Mouse (Mus musculus) liver, embryonic 15.5 days (tissue): ENCODE results near the gene Noct. TPM values are rescaled to one million over a fixed set of nuclear protein-coding genes. Genes with fewer than 3 reads are reported as not detected.

Experiments
- ATAC-seq: fragments of 200-750 bp; cut with Nextera tagmentation; 2 replicates; pipeline ENCODE4 v1.8.0; 2017; ENCODE audit warnings: moderate number of reproducible peaks, mild to moderate bottlenecking, moderate library complexity; ENCODE audit not compliant: insufficient read depth
- H3K27ac ChIP-seq: fragments of 300-500 bp; sonication (generic); replicated peaks from 2 replicates; pipeline ENCODE4 v1.5.1; 2015; ENCODE audit warnings: mild to moderate bottlenecking, inconsistent platforms
- H3K27me3 ChIP-seq: fragments of 300-500 bp; sonication (generic); 2 replicates; pipeline ENCODE4 v1.6.1; 2015; ENCODE audit warnings: mild to moderate bottlenecking, inconsistent platforms
- H3K36me3 ChIP-seq: fragments of 300-500 bp; sonication (generic); replicated peaks from 2 replicates; pipeline ENCODE4 v1.6.1; 2015; ENCODE audit warnings: moderate library complexity, mild to moderate bottlenecking, inconsistent platforms
- H3K4me1 ChIP-seq: fragments of 300-500 bp; sonication (generic); replicated peaks from 2 replicates; pipeline ENCODE4 v1.6.1; 2015; ENCODE audit warnings: inconsistent platforms
- H3K4me2 ChIP-seq: fragments of 300-500 bp; sonication (generic); 2 replicates; pipeline ENCODE4 v1.6.1; 2015; ENCODE audit warnings: moderate library complexity, mild to moderate bottlenecking, inconsistent platforms
- H3K4me3 ChIP-seq: fragments of 300-500 bp; sonication (generic); replicated peaks from 2 replicates; pipeline ENCODE4 v1.5.1; 2015; ENCODE audit warnings: mild to moderate bottlenecking, inconsistent platforms
- H3K9ac ChIP-seq: fragments of 300-500 bp; sonication (generic); 2 replicates; pipeline ENCODE4 v1.6.1; 2015; ENCODE audit warnings: moderate library complexity, mild to moderate bottlenecking, inconsistent platforms
- H3K9me3 ChIP-seq: fragments of 300-500 bp; sonication (generic); replicated peaks from 2 replicates; pipeline ENCODE4 v1.6.1; 2016; ENCODE audit warnings: inconsistent platforms
- WGBS: fragments of 180-500 bp; shearing (Covaris S2); methylation state at CpG from one replicate; pipeline ENCODE4 v1.1.7; 2015; ENCODE audit warnings: mixed read lengths; ENCODE audit not compliant: insufficient replicate concordance; 5-methylcytosine and 5-hydroxymethylcytosine counted together
- polyA plus RNA-seq: library from polyadenylated mRNA; unstranded; fragments of >200 nt; fragmentation: Nextera tagmentation; extraction: Ambion mirVana; gene quantifications from 2 replicates; pipeline ENCODE4 v1.2.1, GENCODE M21; 2015

The Noct gene
- polyA plus RNA-seq, 1 experiment from 2014 or later: 22.0 TPM

GRCm38 (mm10) chr3:51249866-51250265, 25.6 kb downstream of the Noct start:
- Histone ChIP-seq H3K36me3 (peaks cover 96% of the 10 kb centered on the region), H3K27me3 (no peaks in the 10 kb centered on the region), H3K9ac (no peak overlapping the region), H3K4me2 (no peak overlapping the region), H3K27ac (no peak overlapping the region), H3K9me3 (no peaks in the 10 kb centered on the region), H3K4me3 (no peak overlapping the region), H3K4me1 (no peaks in the 10 kb centered on the region)
- no peak for ATAC-seq
- WGBS: 88% methylated on average over 13 of the region's 13 CpGs

- Histone ChIP-seq H3K27ac (no peak overlapping the region), H3K9me3 (no peaks in the 10 kb centered on the region), H3K4me1 (no peaks in the 10 kb centered on the region), H3K9ac (no peak overlapping the region), H3K36me3 (peaks cover 98% of the 10 kb centered on the region), H3K4me3 (no peak overlapping the region), H3K27me3 (no peaks in the 10 kb centered on the region), H3K4me2 (no peak overlapping the region)
- 81% methylated on average over 5 of the region's 5 CpGs for WGBS
- ATAC-seq: no peak
Measured at GRCm38 (mm10) chr3:51251057-51251456, 26.8 kb downstream of the Noct start.

GRCm38 (mm10) chr3:51252223-51252622, 28.0 kb downstream of the Noct start:
- no peak overlapping the region for H3K4me2 ChIP-seq
- WGBS: 93% methylated on average over 1 of the region's 1 CpGs
- H3K4me3 ChIP-seq: no peak overlapping the region
- no peak overlapping the region for H3K9ac ChIP-seq
- H3K27ac ChIP-seq: no peak overlapping the region
- no peaks in the 10 kb centered on the region for H3K27me3 ChIP-seq
- H3K9me3 ChIP-seq: no peaks in the 10 kb centered on the region
- H3K36me3 ChIP-seq: peaks cover 98% of the 10 kb centered on the region
- no peaks in the 10 kb centered on the region for H3K4me1 ChIP-seq
- ATAC-seq: no peak

- no peak overlapping the region for H3K9ac ChIP-seq
- no peak overlapping the region for H3K4me2 ChIP-seq
- WGBS: 82% methylated on average over 12 of the region's 12 CpGs
- H3K4me1 ChIP-seq: no peaks in the 10 kb centered on the region
- no peak overlapping the region for H3K4me3 ChIP-seq
- peaks cover 98% of the 10 kb centered on the region for H3K36me3 ChIP-seq
- ATAC-seq: no peak
- no peaks in the 10 kb centered on the region for H3K27me3 ChIP-seq
- H3K27ac ChIP-seq: no peak overlapping the region
- no peaks in the 10 kb centered on the region for H3K9me3 ChIP-seq
Measured at GRCm38 (mm10) chr3:51252689-51253402, 28.6 kb downstream of the Noct start.

GRCm38 (mm10) chr3:51254784-51255183, 30.5 kb downstream of the Noct start:
- H3K4me1 ChIP-seq: no peaks in the 10 kb centered on the region
- H3K27me3 ChIP-seq: no peaks in the 10 kb centered on the region
- no peak for ATAC-seq
- H3K4me2 ChIP-seq: no peak overlapping the region
- no peak overlapping the region for H3K27ac ChIP-seq
- 84% methylated on average over 7 of the region's 7 CpGs for WGBS
- H3K36me3 ChIP-seq: peaks cover 96% of the 10 kb centered on the region
- no peaks in the 10 kb centered on the region for H3K9me3 ChIP-seq
- H3K4me3 ChIP-seq: no peak overlapping the region
- H3K9ac ChIP-seq: no peak overlapping the region

GRCm38 (mm10) chr3:51256450-51256849, 32.2 kb downstream of the Noct start:
- Histone ChIP-seq H3K27ac (no peak overlapping the region), H3K9ac (no peak overlapping the region), H3K4me1 (no peaks in the 10 kb centered on the region), H3K36me3 (peaks cover 97% of the 10 kb centered on the region), H3K9me3 (no peaks in the 10 kb centered on the region), H3K4me3 (no peak overlapping the region), H3K27me3 (no peaks in the 10 kb centered on the region), H3K4me2 (no peak overlapping the region)
- WGBS: 87% methylated on average over 12 of the region's 12 CpGs
- no peak for ATAC-seq

GRCm38 (mm10) chr3:51258070-51258469, 33.8 kb downstream of the Noct start:
- Histone ChIP-seq H3K4me3 (no peak overlapping the region), H3K4me1 (no peaks in the 10 kb centered on the region), H3K27me3 (no peaks in the 10 kb centered on the region), H3K27ac (no peak overlapping the region), H3K4me2 (no peak overlapping the region), H3K9me3 (no peaks in the 10 kb centered on the region), H3K36me3 (peaks cover 97% of the 10 kb centered on the region), H3K9ac (no peak overlapping the region)
- WGBS: 85% methylated on average over 5 of the region's 5 CpGs
- no peak for ATAC-seq

GRCm38 (mm10) chr3:51262942-51263341, 38.7 kb downstream of the Noct start:
- no peaks in the 10 kb centered on the region for H3K4me1 ChIP-seq
- 86% methylated on average over 8 of the region's 8 CpGs for WGBS
- no peaks in the 10 kb centered on the region for H3K9me3 ChIP-seq
- H3K9ac ChIP-seq: no peak overlapping the region
- H3K27me3 ChIP-seq: no peaks in the 10 kb centered on the region
- no peak overlapping the region for H3K4me3 ChIP-seq
- H3K36me3 ChIP-seq: peaks cover 86% of the 10 kb centered on the region
- no peak for ATAC-seq
- H3K4me2 ChIP-seq: no peak overlapping the region
- H3K27ac ChIP-seq: no peak overlapping the region

- Histone ChIP-seq H3K27ac (no peak overlapping the region), H3K4me2 (no peak overlapping the region), H3K36me3 (peaks cover 38% of the 10 kb centered on the region), H3K9me3 (no peaks in the 10 kb centered on the region), H3K27me3 (no peaks in the 10 kb centered on the region), H3K9ac (no peak overlapping the region), H3K4me1 (0 out of 2 replicates have a peak, but pooled peaks cover 10% of the 10 kb centered on the region), H3K4me3 (no peak overlapping the region)
- ATAC-seq: no peak
- WGBS: 83% methylated on average over 12 of the region's 12 CpGs
Measured at GRCm38 (mm10) chr3:51268434-51268833, 44.2 kb downstream of the Noct start.

- Histone ChIP-seq H3K9ac (no peak overlapping the region), H3K4me3 (no peak overlapping the region)
- WGBS: 57% methylated on average over 12 of the region's 12 CpGs
Measured at GRCm38 (mm10) chr3:51270069-51270817, 46.0 kb downstream of the Noct start.

GRCm38 (mm10) chr3:51275956-51276398, 51.7 kb downstream of the Noct start:
- Histone ChIP-seq H3K36me3 (peaks cover 5% of the 10 kb centered on the region; the same call in 1 of the 2 replicates), H3K4me3 (peak overlapping the region; percentile 89), H3K9ac (peak overlapping the region; percentile 91), H3K9me3 (no peaks in the 10 kb centered on the region), H3K4me1 (peaks cover 45% of the 10 kb centered on the region), H3K27ac (peak overlapping the region; percentile 94), H3K4me2 (peak overlapping the region; percentile 92), H3K27me3 (no peaks in the 10 kb centered on the region)
- under 1% methylated on average over 33 of the region's 33 CpGs for WGBS
- peak; percentile 93 for ATAC-seq

More at GRCm38 (mm10) chr3:51270069-51270817, 46.0 kb downstream of the Noct start:
- H3K27ac ChIP-seq: no peak overlapping the region
- H3K9me3 ChIP-seq: no peaks in the 10 kb centered on the region
- no peaks in the 10 kb centered on the region for H3K27me3 ChIP-seq
- no peak overlapping the region for H3K4me2 ChIP-seq
- peaks cover 16% of the 10 kb centered on the region for H3K4me1 ChIP-seq
- ATAC-seq: no peak
- H3K36me3 ChIP-seq: peaks cover 21% of the 10 kb centered on the region
